Mouse (Mus musculus) hindbrain, embryonic 16.5 days (tissue): ENCODE measurements at regions not wholly inside any gene's neighbourhood (a gene's known extent, or its start where the extent isn't known, plus 50 kb on each side); places are given as distances from the start of the nearest gene placed in this dataset.

Source experiments
- ATAC-seq: fragments of 200-750 bp; cut with Nextera tagmentation; 2 replicates; pipeline ENCODE4 v1.8.0; 2017; ENCODE audit warnings: moderate TSS enrichment, moderate library complexity
- H3K27ac ChIP-seq: fragments of 300-500 bp; sonication (generic); 2 replicates; pipeline ENCODE4 v1.5.1; 2014; ENCODE audit warnings: low read depth, mild to moderate bottlenecking, control low read depth, low read length, moderate library complexity
- H3K27me3 ChIP-seq: fragments of 300-500 bp; sonication (generic); replicated peaks from 2 replicates; pipeline ENCODE4 v1.6.1; 2014; ENCODE audit warnings: low read length; ENCODE audit not compliant: control insufficient read depth, insufficient read depth
- H3K36me3 ChIP-seq: fragments of 300-500 bp; sonication (generic); 2 replicates; pipeline ENCODE4 v1.6.1; 2014; ENCODE audit warnings: mild to moderate bottlenecking, low read length, moderate library complexity, mixed read lengths; ENCODE audit not compliant: control insufficient read depth, insufficient read depth
- H3K4me1 ChIP-seq: fragments of 300-500 bp; sonication (generic); 2 replicates; pipeline ENCODE4 v1.6.1; 2014; ENCODE audit warnings: low read depth, low read length; ENCODE audit not compliant: control insufficient read depth, insufficient read depth
- H3K4me2 ChIP-seq: fragments of 300-500 bp; sonication (generic); 2 replicates; pipeline ENCODE4 v1.6.1; 2014; ENCODE audit warnings: mild to moderate bottlenecking, low read length, control low read depth, moderate library complexity
- H3K4me3 ChIP-seq: fragments of 300-500 bp; sonication (generic); 2 replicates; pipeline ENCODE4 v1.5.1; 2014; ENCODE audit warnings: mild to moderate bottlenecking, low read length, control low read depth, moderate library complexity
- H3K9ac ChIP-seq: fragments of 300-500 bp; sonication (generic); 2 replicates; pipeline ENCODE4 v1.6.1; 2014; ENCODE audit warnings: low read depth, mild to moderate bottlenecking, control low read depth, low read length, moderate library complexity
- H3K9me3 ChIP-seq: fragments of 300-500 bp; sonication (generic); 2 replicates; pipeline ENCODE4 v1.6.1; 2014; ENCODE audit warnings: mild to moderate bottlenecking, low read length, moderate library complexity; ENCODE audit not compliant: control insufficient read depth
- WGBS: fragments of 180-500 bp; shearing (Covaris S2); extraction: QIAGEN DNeasy Blood & Tissue Kit; methylation state at CpG from one replicate; pipeline ENCODE4 v1.1.7; 2014; 5-methylcytosine and 5-hydroxymethylcytosine counted together

- Histone ChIP-seq H3K36me3 (no peaks in the 10 kb centered on the region), H3K27me3 (no peaks in the 10 kb centered on the region), H3K9me3 (no peaks in the 10 kb centered on the region), H3K9ac (no peak overlapping the region), H3K27ac (no peak overlapping the region), H3K4me2 (no peak overlapping the region), H3K4me1 (no peaks in the 10 kb centered on the region), H3K4me3 (no peak overlapping the region)
- WGBS = 85% methylated on average over 2 of the region's 2 CpGs
- ATAC-seq = no peak
These were observed 1066.6 kb downstream of the Efnb2 start for GRCm38 (mm10) chr8:7594436-7594835.

GRCm38 (mm10) chr8:7575641-7576040, 1085.4 kb downstream of the Efnb2 start:
- no peak overlapping the region for H3K4me2 ChIP-seq
- peak; percentile 54; the same call in 1 of the 2 replicates for ATAC-seq
- no peaks in the 10 kb centered on the region for H3K36me3 ChIP-seq
- 14% methylated on average over 3 of the region's 3 CpGs for WGBS
- H3K27me3 ChIP-seq = no peaks in the 10 kb centered on the region
- no peak overlapping the region for H3K9ac ChIP-seq
- H3K9me3 ChIP-seq = no peaks in the 10 kb centered on the region
- H3K4me3 ChIP-seq = no peak overlapping the region
- H3K27ac ChIP-seq = no peak overlapping the region
- no peaks in the 10 kb centered on the region for H3K4me1 ChIP-seq

- Histone ChIP-seq H3K4me1 (no peaks in the 10 kb centered on the region), H3K9ac (no peak overlapping the region), H3K36me3 (no peaks in the 10 kb centered on the region), H3K9me3 (no peaks in the 10 kb centered on the region), H3K4me3 (no peak overlapping the region), H3K27ac (no peak overlapping the region), H3K27me3 (no peaks in the 10 kb centered on the region), H3K4me2 (no peak overlapping the region)
- ATAC-seq = no peak; the same call in 1 of the 2 replicates
- WGBS = 48% methylated on average over 2 of the region's 2 CpGs
These were observed 1100.4 kb downstream of the Efnb2 start for GRCm38 (mm10) chr8:7560645-7561044.

GRCm38 (mm10) chr8:7554756-7555155, 1106.3 kb downstream of the Efnb2 start:
- H3K36me3 ChIP-seq = no peaks in the 10 kb centered on the region
- H3K9me3 ChIP-seq = no peaks in the 10 kb centered on the region
- H3K4me1 ChIP-seq = no peaks in the 10 kb centered on the region
- H3K4me3 ChIP-seq = no peak overlapping the region
- WGBS = 70% methylated on average over 3 of the region's 3 CpGs
- no peak overlapping the region for H3K27ac ChIP-seq
- no peaks in the 10 kb centered on the region for H3K27me3 ChIP-seq
- H3K9ac ChIP-seq = no peak overlapping the region
- no peak for ATAC-seq
- H3K4me2 ChIP-seq = no peak overlapping the region
